Mouse (Mus musculus) right cerebral cortex, postnatal 4 days (tissue): ENCODE data around the gene Gm9837.
A peak's percentile ranks its signal among the peaks of the same experiment; 100 is the strongest.

ENCODE experiments used
- DNase-seq: peaks from one replicate; pipeline ENCODE4 v3.0.0-alpha.2; 2022

The Gm9837 gene

DNA sequence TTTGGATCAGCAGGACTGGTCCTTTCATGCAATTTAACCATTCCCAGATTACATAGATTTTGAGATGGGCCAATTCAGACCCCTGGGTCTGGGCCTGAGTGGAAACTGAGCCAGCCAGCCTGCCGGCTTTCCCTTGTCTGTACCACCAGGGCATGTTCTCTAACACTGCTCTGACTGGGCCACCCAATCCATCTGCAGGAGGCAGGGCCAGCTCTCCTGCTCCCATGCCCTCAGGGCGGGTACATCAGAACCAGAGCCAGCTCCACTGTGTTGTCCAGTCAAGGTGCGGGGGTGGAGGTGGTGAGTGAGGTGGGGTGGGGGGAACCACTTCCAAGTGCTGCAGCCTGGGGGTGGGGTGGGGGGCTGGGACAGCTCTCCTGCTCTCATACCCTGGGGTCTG is 16.1 kb upstream of the Gm9837 start:
- no peak for DNase-seq

DNA sequence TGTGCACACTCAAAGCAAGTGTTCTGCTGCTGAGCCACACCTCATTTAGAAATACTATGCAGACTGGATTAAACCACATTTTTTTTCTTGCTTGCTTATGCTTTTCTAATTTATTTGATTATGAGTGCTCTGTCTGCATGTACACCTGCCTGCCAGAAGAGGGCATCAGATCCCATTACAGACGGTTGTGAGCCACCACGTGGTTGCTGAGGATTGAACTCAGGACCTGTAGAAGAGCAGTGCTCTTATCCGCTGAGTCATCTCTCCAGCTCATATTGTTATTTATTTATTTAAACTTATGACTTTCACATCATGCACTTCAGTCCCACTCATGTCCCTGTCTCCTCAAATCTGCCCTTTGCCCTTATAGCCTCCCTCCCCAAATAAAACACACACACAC is 15.4 kb upstream of the Gm9837 start:
- DNase-seq: no peak

- DNase-seq: no peak
Measured at GRCm38 (mm10) chr11:53483159-53483891, 13.0 kb upstream of the Gm9837 start.

DNA sequence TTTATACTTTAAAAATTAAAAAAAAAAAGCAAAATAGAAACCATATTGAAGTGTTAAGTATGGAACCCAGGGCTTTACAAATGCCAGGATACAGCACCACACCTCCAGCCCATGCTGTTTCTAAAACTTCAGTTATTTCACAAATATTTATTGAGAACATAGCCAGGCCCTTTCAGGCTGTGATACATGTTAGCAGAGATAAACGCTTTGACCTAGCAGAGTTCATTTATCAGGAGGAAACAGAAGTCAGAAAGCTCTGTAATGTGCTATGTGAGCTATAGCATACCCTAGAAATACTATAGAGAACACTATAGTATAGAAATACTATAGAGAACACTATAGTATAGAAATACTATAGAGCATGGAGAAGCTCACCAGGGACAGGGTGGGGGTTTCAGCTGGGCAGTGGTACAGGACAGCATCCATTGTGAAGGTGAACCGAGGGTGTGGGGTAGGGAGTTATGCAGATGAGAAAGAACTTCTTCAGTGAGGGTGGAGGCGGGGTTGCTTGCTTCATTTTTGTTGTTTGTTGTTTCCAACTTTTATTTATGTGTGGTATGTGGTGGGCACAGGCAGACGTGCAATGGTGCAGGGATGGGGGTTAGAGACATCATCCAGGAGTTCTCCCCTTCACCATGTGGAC is 10.9 kb upstream of the Gm9837 start:
- no peak for DNase-seq

- DNase-seq: peak; percentile 45
Measured at GRCm38 (mm10) chr11:53479783-53480301, 9.6 kb upstream of the Gm9837 start, which contains the start of the genes Gm9945 and Sowaha. Gm9945 (plus strand) TSS chr11:53480166. Sowaha (minus strand) TSS chr11:53480274.

DNA sequence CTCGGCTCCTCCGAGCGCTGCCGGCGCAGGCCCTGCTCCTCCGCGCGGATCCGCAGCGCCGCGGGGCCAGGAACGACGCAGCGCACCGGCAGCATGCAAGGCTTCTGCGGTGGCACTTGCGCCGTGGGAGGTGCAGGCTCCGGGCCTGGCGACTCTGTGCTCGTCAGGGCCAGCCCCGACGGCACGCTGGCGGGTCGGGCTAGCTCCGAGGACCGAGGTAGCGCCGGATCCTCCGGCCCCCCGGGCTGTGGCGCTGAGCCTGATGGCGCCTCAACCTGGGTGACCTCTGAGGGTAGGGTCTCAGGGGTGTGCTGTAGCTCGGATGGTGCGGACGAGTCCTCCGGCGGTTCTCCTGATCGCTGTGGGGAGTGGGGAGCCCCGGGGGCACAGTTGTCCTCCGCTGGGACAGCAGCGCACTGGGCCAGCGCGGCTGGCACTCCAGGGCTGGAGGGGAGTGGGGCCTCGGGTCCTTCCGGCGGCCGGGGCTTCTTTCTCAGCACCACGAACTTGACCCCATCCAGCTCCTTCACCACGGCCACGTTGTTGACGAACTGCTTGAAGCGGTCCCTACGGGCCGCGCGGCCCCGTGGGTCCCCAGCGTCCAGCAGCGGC is 9.0 kb upstream of the Gm9837 start:
- peak; percentile 39 for DNase-seq

GRCm38 (mm10) chr11:53478383-53479170 is 8.3 kb upstream of the Gm9837 start:
- no peak for DNase-seq

GRCm38 (mm10) chr11:53477833-53478232 is 7.6 kb upstream of the Gm9837 start:
- no peak for DNase-seq

DNA sequence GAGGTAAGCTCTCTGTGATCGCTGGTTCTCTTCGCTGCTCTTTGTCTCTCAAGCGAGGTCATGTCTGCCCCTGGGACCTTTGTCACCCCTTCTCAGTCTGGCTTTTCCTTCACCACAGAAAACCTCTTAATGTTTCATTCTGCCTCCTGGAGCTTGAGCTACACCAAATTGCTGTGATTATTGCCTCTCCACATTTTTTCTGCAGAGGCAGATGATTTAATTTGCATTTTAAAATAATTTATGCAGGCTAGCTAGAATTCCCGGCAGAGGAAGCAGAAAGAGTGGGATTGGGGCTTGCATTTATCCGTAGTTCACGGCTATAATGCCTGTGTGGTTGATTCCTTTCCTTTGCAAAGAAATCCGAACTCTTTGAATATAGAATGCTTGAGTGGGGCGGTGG is 5.3 kb upstream of the Gm9837 start:
- DNase-seq: no peak

DNA sequence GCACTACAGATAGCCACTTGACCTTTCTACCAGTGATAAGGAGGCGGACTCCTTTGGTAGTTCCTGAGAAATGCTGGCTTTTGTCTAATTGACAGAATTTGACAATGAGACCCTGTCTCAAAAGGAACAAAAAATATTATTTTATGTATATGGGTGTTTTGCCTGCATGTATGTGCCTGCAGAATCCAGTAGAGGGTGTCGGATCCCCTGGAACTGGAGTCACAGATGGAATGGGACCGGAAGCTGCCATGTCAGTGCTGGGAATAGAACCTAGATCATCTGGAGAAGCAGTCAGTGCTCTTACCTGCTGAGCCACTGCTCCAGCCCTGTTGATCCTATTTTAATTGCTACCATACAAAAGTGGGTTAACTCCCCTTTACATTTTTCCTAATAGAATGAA is 2.4 kb upstream of the Gm9837 start:
- DNase-seq: no peak

GRCm38 (mm10) chr11:53469294-53469967 is 848 bp downstream of the Gm9837 start:
- DNase-seq: no peak

DNA sequence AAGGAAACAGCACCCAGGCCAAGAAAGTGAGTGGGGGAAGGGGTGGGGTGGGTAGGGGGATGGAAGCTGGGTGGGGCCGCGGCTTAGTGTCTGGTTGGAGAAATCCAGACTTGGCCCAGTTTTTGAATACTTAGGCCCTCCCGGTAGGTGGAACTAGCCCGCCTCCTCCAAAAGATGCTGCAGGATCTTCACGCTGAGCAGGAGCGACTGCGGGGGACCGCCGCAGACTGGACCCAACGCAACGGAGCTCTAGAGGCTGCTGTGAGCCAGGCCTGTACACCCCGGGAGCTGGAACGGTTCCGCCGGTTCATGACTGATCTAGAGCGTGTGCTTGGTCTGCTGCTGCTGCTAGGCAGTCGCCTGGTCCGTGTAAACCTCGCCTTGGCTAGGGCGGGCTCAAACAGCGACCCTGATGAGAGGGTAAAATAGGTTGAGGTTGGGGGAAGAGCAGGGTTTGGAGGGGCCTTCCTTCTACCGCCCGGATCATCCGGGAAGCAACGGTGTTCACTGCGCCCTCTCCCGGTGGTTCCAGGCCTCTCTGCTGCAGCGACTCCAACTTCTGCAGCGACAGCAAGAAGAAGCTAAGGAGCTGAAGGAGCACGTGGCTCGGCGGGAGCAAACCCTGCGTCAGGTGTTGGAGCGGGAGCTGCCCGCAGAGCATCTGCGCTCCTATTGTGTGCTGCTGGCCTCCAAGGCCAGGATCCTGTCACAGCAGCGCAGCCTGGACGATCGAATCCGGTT is 3.9 kb downstream of the Gm9837 start:
- peak; percentile 93 for DNase-seq

- DNase-seq: no peak
Measured at GRCm38 (mm10) chr11:53463551-53464424, 6.5 kb downstream of the Gm9837 start.

GRCm38 (mm10) chr11:53461727-53462126 is 8.6 kb downstream of the Gm9837 start:
- no peak for DNase-seq

DNA sequence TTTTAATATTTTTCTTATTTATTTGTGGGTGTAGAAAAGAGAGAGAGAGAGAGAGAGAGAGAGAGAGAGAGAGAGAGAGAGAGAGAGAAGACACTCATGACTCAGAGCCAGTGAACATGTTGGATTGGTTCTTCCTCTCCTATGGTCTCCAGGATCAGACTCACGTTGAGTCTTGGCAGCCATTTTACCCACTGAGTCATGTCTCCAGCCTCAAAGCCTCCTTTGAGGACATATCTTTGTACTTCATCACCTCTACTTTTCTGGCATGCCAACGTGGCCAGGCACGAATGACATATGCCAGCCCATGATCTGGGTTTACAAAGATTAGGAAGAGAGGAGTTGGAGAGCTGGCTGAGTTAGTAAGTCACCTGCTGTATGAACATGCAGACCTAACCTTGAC is 10.1 kb downstream of the Gm9837 start:
- DNase-seq: no peak

GRCm38 (mm10) chr11:53458996-53459395 is 11.3 kb downstream of the Gm9837 start:
- no peak for DNase-seq

DNA sequence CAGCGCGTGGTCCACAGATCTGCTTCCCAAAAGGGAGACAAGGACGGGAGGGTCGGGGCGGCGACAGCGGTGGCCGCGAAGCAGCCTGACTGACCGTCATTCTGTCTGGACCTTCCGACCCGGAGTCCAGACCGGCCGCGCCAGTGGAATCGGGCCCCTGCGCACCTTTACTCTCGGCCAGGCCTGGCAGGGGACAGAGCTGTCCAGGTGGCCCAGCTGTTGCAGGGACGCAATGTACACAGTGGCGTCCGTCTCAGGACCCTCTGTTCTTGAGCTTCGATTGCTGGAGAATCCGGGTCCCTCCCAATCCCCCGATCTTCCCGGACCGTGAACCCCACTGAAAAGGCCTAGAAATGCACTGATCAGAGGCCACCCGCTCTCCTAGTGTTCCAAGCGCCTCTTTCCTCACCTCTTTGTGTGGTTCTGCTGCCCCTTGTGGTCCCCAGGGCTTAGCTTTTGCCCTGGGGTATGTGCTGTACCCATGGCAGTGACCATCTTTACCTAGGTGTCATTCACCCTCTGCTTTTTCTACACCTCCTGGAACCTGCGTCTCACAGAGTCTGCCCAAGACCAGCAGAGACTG is 12.8 kb downstream of the Gm9837 start:
- no peak for DNase-seq

DNA sequence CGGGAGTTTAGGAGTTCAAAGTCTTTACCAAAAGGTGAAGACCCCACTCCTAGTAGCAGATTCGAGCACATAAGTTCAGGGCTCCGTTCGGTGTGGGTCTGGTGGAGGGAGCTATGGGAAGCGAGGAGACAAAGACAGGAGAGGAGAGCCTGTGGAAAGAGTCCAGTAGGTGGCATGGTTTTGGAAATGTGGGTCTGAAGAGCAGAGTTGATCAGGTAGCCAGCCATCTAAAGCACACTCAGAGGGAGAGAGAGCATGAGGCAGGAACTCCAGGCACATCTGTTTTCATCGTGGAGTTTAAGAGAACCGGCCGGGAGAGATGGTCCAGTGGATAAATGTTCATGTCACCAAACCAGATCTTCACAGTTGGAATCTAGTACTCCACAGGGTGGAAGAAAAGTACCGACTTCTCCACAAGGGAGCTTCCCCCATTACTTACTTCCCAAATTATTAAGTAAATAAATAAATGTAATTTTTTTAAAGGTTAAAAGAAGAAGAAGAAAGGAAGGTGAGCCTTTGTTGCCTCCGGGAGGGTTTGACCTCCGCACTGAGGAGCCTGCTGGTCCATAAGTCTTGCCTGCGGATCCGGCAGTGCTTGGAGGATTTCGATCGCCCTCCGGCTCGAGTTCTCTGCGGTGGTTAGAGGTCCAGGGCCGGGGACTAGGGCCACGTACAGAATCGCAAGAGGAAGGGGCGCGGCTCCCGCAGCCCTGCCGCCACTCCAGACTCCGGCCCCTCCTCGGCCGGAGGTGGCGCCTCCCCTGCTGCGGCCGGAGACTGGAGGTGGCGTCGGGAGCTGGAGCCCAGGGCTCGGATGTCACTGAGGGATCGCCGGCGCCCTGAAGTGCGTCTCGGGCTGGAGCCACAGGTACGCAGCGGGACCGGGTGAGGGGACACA is 13.6 kb downstream of the Gm9837 start, which contains the start of the genes Gm10447 and Shroom1:
Gm10447 (minus strand) TSS at position 637 of the 898 bp plus-strand sequence.
Shroom1 (plus strand) TSS at position 732 of the 898 bp plus-strand sequence.
- no peak for DNase-seq

- no peak for DNase-seq
Measured at GRCm38 (mm10) chr11:53453031-53453430, 17.2 kb downstream of the Gm9837 start.
